Mouse (Mus musculus) erythroblast, embryonic 14.5 days (primary cell): ENCODE results near the gene Gm49373. TPM values are rescaled to one million over a fixed set of nuclear protein-coding genes. Genes with fewer than 3 reads are reported as not detected.

ENCODE experiments used
- H3K27me3 ChIP-seq: 2 replicates; pipeline ENCODE4 v1.6.1; 2012; ENCODE audit warnings: inconsistent platforms; ENCODE audit not compliant: control insufficient read depth
- H3K36me3 ChIP-seq: 2 replicates; pipeline ENCODE4 v1.6.1; 2012; ENCODE audit warnings: mild to moderate bottlenecking, inconsistent platforms; ENCODE audit not compliant: control insufficient read depth
- H3K4me1 ChIP-seq: 2 replicates; pipeline ENCODE4 v1.6.1; 2012; ENCODE audit warnings: inconsistent platforms; ENCODE audit not compliant: control insufficient read depth
- H3K4me3 ChIP-seq: replicated peaks from 2 replicates; pipeline ENCODE3; 2012; ENCODE audit warnings: moderate library complexity, mild to moderate bottlenecking, inconsistent platforms
- H3K9me3 ChIP-seq: 2 replicates; pipeline ENCODE4 v1.6.1; 2012; ENCODE audit warnings: low read length, inconsistent platforms, mixed read lengths; ENCODE audit not compliant: control insufficient read depth
- GATA1 ChIP-seq: IDR thresholded peaks from 2 replicates; pipeline ENCODE4 v1.6.1; 2012; ENCODE audit warnings: low read length, inconsistent platforms, mixed read lengths
- TAL1 ChIP-seq: IDR thresholded peaks from 3 replicates; pipeline ENCODE4 v1.6.1; 2012; ENCODE audit warnings: low read length, inconsistent platforms, mixed read lengths
- polyA plus RNA-seq: library from polyadenylated mRNA; stranded (reverse); fragments of >175 nt; gene quantifications from 2 replicates; pipeline ENCODE4 v1.2.3, GENCODE M21; 2012

The Gm49373 gene
- polyA plus RNA-seq, 1 experiment = 0.16 TPM

GRCm38 (mm10) chr9:21025258-21025810 is 47.6 kb downstream of the Gm49373 start:
- H3K4me3 ChIP-seq = no peak overlapping the region
- peaks cover 3% of the 10 kb centered on the region for H3K27me3 ChIP-seq
- no peaks in the 10 kb centered on the region for H3K9me3 ChIP-seq
- peaks cover 34% of the 10 kb centered on the region for H3K36me3 ChIP-seq
- peaks cover 49% of the 10 kb centered on the region for H3K4me1 ChIP-seq
- TF ChIP-seq GATA1 (no peak), TAL1 (no peak)

- no peaks in the 10 kb centered on the region for H3K9me3 ChIP-seq
- TF ChIP-seq GATA1 = no peak
- no peak for TF ChIP-seq TAL1
- H3K27me3 ChIP-seq = peaks cover 18% of the 10 kb centered on the region
- peaks cover 20% of the 10 kb centered on the region for H3K36me3 ChIP-seq
- H3K4me1 ChIP-seq = peaks cover 31% of the 10 kb centered on the region
- H3K4me3 ChIP-seq = no peak overlapping the region
Measured at GRCm38 (mm10) chr9:21022726-21023125, 50.2 kb downstream of the Gm49373 start.

- peaks cover 15% of the 10 kb centered on the region for H3K36me3 ChIP-seq
Measured at GRCm38 (mm10) chr9:21022288-21022687, 50.6 kb downstream of the Gm49373 start.

GRCm38 (mm10) chr9:21021363-21021762 is 51.5 kb downstream of the Gm49373 start:
- TF ChIP-seq GATA1 (no peak), TAL1 (no peak)
- Histone ChIP-seq H3K27me3 (peaks cover 32% of the 10 kb centered on the region), H3K4me3 (no peak overlapping the region), H3K4me1 (peaks cover 27% of the 10 kb centered on the region), H3K9me3 (peaks cover 4% of the 10 kb centered on the region; the same call in 1 of the 2 replicates), H3K36me3 (peaks cover 6% of the 10 kb centered on the region; the same call in 1 of the 2 replicates)

More at GRCm38 (mm10) chr9:21022288-21022687, 50.6 kb downstream of the Gm49373 start:
- TF ChIP-seq TAL1 (no peak), GATA1 (no peak)
- Histone ChIP-seq H3K9me3 (peaks cover under 1% of the 10 kb centered on the region; the same call in 1 of the 2 replicates), H3K4me1 (peaks cover 28% of the 10 kb centered on the region), H3K27me3 (peaks cover 23% of the 10 kb centered on the region), H3K4me3 (no peak overlapping the region)

- Histone ChIP-seq H3K36me3 (no peaks in the 10 kb centered on the region; the same call in 1 of the 2 replicates), H3K9me3 (peaks cover 14% of the 10 kb centered on the region; the same call in 1 of the 2 replicates), H3K27me3 (peaks cover 59% of the 10 kb centered on the region), H3K4me1 (peaks cover 37% of the 10 kb centered on the region), H3K4me3 (no peak overlapping the region)
- no peak for TF ChIP-seq TAL1
- no peak for TF ChIP-seq GATA1
Measured at GRCm38 (mm10) chr9:21018600-21018999, 54.3 kb downstream of the Gm49373 start.

- Histone ChIP-seq H3K4me3 (no peak overlapping the region), H3K9me3 (peaks cover 14% of the 10 kb centered on the region; the same call in 1 of the 2 replicates), H3K27me3 (peaks cover 59% of the 10 kb centered on the region), H3K36me3 (no peaks in the 10 kb centered on the region; the same call in 1 of the 2 replicates), H3K4me1 (peaks cover 42% of the 10 kb centered on the region)
- TF ChIP-seq GATA1 (no peak), TAL1 (no peak)
Measured at GRCm38 (mm10) chr9:21017177-21017575, 55.7 kb downstream of the Gm49373 start.

- no peak for TF ChIP-seq GATA1
- TF ChIP-seq TAL1 = no peak
- peaks cover 56% of the 10 kb centered on the region for H3K27me3 ChIP-seq
Measured at GRCm38 (mm10) chr9:21016331-21017176, 56.3 kb downstream of the Gm49373 start.

GRCm38 (mm10) chr9:21015571-21016130 is 57.2 kb downstream of the Gm49373 start, which contains the start of gene Icam1:
TSS of gene Icam1 (plus strand) at chr9:21015985.
- H3K4me3 ChIP-seq = peak within 1 kb of the TSS; percentile 53
- TF ChIP-seq GATA1 (no peak), TAL1 (no peak)
- H3K36me3 ChIP-seq = no peaks in the 10 kb centered on the region; the same call in 1 of the 2 replicates
- peaks cover 56% of the 10 kb centered on the region for H3K27me3 ChIP-seq
- H3K9me3 ChIP-seq = peaks cover 14% of the 10 kb centered on the region; the same call in 1 of the 2 replicates
- H3K4me1 ChIP-seq = peaks cover 51% of the 10 kb centered on the region

More at GRCm38 (mm10) chr9:21016331-21017176, 56.3 kb downstream of the Gm49373 start:
- Histone ChIP-seq H3K4me3 (peak overlapping the region; percentile 53), H3K9me3 (peaks cover 14% of the 10 kb centered on the region; the same call in 1 of the 2 replicates), H3K4me1 (peaks cover 47% of the 10 kb centered on the region), H3K36me3 (no peaks in the 10 kb centered on the region; the same call in 1 of the 2 replicates)
